Mouse (Mus musculus) brain, embryonic 14.5 days (tissue): ENCODE measurements at regions not wholly inside any gene's neighbourhood (a gene's known extent, or its start where the extent isn't known, plus 50 kb on each side); places are given as distances from the start of the nearest gene placed in this dataset.

Source experiments
- CTCF ChIP-seq: fragments of 200-500 bp; IDR thresholded peaks from 2 replicates; pipeline ENCODE4 v1.5.1; 2012; ENCODE audit warnings: inconsistent platforms, mild to moderate bottlenecking, moderate library complexity, borderline replicate concordance; ENCODE audit not compliant: insufficient read depth, insufficient read length; ENCODE audit errors: extremely low read depth
- POLR2A ChIP-seq: fragments of 200-500 bp; IDR thresholded peaks from 2 replicates; pipeline ENCODE4 v1.6.1; 2012; ENCODE audit warnings: mild to moderate bottlenecking, inconsistent platforms, borderline replicate concordance; ENCODE audit not compliant: poor library complexity, insufficient read depth, insufficient read length, severe bottlenecking; ENCODE audit errors: extremely low read depth

DNA sequence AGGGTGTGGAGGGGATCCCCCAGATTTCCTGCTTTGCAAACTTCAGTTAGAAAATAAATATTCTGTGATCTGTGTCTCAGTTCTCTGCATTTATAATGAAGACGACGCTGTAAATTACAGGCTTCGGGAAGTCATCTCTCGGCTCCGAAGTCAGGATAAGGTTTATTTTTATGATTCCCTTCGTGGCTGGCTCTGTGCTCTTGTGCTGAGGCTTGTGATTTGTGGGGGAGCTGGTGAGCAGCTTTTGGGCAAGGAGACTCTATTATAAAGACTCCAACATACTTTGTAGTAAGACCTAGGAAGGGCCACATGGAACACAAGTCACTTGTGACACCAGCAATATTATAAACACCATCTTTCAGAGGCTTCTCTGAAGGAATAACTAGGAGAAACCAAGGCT, 146.0 kb downstream of the Kcnk1 start:
- TF ChIP-seq CTCF (no peak), POLR2A (no peak)
